Mouse (Mus musculus): ENCODE results near the gene Fstl4.

Fstl4 gene

DNA sequence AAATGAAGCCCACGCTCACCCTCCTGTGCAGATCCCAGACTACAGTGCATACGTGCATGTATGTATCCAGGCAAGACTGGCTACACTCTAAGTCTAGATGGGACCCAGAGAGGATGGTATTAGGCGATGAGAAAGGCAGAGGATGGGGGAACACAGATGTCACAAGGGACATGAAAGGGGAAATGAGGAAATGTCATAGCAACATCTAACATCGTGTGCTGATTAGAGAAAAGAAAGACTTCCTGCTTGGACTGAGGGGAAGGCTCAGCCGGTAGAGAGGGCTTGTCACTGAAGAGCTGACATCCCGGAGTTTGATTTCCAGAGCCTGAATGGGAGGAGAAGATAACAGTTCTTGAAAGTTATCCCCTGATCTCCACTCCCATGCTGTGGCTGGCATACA, 150.0 kb downstream of the Fstl4 start:
- no peak for DNase-seq (ENCODE audit: low read depth)

DNA sequence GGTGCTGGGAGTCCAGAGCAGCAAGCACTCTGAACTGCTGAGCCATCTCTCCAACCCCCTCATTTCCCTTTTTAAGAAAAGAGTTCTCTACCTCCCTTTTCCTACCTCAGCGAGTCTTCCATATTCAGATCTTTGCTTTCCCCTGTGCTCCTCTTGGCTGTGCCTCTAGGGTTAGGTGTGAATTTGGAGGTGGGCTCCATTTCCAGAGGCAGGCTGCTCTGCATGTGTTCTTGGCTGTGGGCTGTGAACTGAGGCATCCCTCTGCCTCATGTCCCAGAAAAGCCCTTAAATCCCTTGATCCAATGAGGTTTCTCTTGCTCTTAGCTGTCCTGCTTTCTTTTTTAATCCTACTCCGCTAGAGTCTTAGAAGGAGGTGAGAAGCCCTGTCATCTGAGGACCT, 151.2 kb downstream of the Fstl4 start:
- no peak for DNase-seq (ENCODE audit: low read depth)

- DNase-seq (ENCODE audit: low read depth): no peak
Measured at GRCm38 (mm10) chr11:52919231-52919960, 155.0 kb downstream of the Fstl4 start.

GRCm38 (mm10) chr11:52924196-52924595, 159.8 kb downstream of the Fstl4 start:
- DNase-seq (ENCODE audit: low read depth): peak; percentile 56

- no peak for DNase-seq (ENCODE audit: low read depth)
Measured at GRCm38 (mm10) chr11:52928321-52928720, 163.9 kb downstream of the Fstl4 start.

DNA sequence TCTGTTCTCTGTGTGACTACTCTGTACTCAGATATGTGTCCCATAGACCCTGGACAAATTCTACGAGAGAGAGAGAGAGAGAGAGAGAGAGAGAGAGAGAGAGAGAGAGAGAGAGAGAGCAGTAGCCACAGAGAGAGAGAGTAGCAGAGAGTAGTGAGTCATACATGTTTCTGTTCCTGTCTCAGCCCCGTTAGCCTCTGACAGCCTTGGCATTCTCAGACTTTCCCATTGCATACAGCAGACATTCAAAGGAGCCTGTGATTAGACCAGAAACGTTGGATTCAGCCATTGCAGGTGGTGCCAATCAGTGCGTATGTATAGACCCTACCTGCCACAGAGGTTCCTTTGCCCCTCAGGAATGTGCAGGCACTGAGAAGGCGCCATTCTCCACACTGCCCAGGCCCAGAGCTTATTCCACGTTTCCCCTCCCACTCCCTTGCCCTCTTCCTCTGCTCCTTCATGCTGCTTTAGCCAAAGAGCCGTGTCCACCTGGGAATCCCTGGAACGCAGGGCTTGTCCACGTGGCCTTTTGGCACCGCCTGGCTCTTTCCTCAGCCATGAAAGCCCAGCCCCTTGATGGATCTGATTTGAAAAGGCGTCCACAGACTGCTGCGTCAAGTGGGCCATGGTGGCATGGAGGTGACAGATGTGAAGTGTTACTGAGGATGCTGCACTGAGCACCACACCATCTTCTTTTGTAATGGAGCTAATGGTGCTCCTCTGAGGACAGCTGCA, 175.1 kb downstream of the Fstl4 start:
- DNase-seq (ENCODE audit: low read depth): no peak

GRCm38 (mm10) chr11:52942967-52943366, 178.5 kb downstream of the Fstl4 start:
- no peak for DNase-seq (ENCODE audit: low read depth)

GRCm38 (mm10) chr11:52954995-52955394, 190.6 kb downstream of the Fstl4 start:
- no peak for DNase-seq (ENCODE audit: low read depth)

DNA sequence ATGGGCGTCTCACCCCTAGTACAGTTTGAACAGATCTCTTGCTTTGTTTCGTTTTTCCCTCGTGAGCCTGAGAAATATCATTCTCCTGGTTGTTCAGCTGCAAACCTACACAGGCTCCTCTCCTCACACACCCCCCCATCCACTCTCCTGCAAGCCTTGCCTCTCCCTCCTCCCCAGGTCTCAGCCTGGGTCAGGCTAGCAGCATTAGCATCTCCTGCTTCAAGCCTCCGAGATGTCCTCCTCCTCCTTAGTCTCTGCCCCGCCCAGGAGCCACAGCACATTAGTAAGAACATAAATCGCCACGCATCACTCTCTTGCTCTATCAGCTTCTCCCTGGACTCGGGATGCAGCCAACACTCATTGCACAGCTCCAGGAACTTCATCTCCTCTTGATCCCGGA, 204.4 kb downstream of the Fstl4 start:
- DNase-seq (ENCODE audit: low read depth): no peak

- no peak for DNase-seq (ENCODE audit: low read depth)
Measured at GRCm38 (mm10) chr11:52970396-52970795, 206.0 kb downstream of the Fstl4 start.

GRCm38 (mm10) chr11:52986986-52987385, 222.6 kb downstream of the Fstl4 start:
- DNase-seq (ENCODE audit: low read depth): no peak

DNA sequence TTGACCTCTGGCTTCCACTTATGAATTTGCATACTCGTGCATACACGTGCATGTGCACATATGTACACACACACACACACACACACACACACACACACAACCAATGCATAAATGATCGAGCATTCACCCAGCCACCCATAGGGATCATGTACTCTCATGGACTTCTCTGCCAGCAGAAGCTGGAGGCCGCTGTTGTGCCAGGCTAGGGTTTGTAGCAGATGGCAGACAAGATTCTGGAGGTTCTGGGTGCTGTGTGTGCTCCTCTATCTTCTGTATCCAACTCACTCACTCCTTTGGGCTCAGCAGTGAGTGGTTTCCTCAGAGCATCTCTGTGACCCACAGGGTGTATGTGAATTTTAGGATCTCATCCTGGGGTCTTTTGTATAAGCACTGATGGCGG, 230.3 kb downstream of the Fstl4 start:
- no peak for DNase-seq (ENCODE audit: low read depth)

DNA sequence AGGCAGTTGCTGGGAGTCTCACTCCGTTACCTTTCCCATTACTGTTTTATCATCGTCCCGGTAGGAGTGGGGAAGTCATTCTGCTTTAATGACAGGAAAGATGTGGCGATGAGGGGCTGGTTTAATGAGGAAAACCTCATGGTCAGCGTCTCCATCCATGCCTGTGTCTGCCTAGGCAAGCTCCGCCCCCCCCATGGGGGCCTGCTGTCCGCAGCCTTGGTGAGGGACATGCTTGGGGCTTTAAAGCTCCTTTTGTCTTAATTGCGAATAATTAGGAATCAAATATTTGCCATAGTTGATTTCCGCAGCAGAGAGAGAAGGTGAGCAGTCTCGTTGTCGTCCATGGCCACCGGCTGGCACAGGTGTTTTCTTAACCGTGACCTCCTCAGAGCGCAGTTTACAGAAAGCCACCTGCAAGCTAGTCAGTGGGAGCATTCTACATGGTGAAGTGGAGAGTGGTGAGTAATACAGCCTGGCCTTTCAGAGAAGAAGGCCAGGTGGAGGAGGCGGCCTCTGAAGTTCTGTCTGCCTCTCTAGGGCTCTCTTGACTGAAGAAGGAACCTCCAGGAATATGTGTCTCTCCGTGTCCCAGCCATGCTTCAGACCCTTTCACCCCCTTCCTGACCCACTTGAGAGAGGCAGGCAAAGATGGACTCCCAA, 232.1 kb downstream of the Fstl4 start:
- no peak for DNase-seq (ENCODE audit: low read depth)

DNA sequence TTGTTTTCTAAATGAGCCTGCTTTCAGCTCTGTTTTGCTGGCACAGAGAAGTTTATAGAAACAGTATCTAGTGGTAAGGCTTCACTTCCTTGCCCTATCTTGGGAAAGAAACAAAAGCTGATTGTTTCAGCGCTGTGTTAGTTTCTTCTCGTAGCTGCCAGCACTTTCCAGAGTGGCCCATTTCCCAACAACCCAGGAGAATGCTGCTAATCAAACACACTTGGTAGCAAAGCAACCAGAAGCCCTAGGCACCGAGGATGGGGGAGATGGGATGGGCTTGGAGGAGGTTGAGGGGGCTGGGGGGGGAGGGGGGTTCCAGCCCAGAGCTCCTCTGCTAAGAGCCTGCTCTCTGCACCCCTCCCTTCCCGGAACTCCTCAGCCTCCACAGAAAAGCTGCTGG, 233.0 kb downstream of the Fstl4 start:
- DNase-seq (ENCODE audit: low read depth): peak; percentile 42

- no peak for DNase-seq (ENCODE audit: low read depth)
Measured at GRCm38 (mm10) chr11:53000226-53000625, 235.8 kb downstream of the Fstl4 start.

GRCm38 (mm10) chr11:53003361-53003760, 238.9 kb downstream of the Fstl4 start:
- DNase-seq (ENCODE audit: low read depth): no peak

DNA sequence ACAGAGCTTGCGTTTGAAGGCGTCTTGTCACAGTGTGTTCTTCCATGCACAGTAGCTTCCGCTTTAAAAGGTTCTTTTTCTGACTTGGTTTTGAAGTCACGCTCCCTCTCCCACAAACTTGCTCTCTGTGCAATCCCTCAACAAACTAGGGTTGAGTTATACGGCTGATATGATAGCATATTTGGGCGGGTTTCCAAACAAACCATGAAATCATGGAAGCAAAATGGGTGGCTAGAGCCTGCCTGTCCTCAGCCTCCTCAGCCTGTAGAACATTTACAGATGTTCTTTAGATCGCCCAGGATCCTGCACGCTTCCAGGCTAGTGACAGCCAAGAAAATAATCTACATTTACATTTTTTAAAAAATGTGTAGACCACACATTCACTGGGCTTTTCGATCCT, 239.4 kb downstream of the Fstl4 start:
- no peak for DNase-seq (ENCODE audit: low read depth)

- DNase-seq (ENCODE audit: low read depth): no peak
Measured at GRCm38 (mm10) chr11:53009597-53009996, 245.2 kb downstream of the Fstl4 start.

GRCm38 (mm10) chr11:53011996-53012505, 247.6 kb downstream of the Fstl4 start:
- no peak for DNase-seq (ENCODE audit: low read depth)

GRCm38 (mm10) chr11:53013906-53014305, 249.5 kb downstream of the Fstl4 start:
- DNase-seq (ENCODE audit: low read depth): no peak

DNA sequence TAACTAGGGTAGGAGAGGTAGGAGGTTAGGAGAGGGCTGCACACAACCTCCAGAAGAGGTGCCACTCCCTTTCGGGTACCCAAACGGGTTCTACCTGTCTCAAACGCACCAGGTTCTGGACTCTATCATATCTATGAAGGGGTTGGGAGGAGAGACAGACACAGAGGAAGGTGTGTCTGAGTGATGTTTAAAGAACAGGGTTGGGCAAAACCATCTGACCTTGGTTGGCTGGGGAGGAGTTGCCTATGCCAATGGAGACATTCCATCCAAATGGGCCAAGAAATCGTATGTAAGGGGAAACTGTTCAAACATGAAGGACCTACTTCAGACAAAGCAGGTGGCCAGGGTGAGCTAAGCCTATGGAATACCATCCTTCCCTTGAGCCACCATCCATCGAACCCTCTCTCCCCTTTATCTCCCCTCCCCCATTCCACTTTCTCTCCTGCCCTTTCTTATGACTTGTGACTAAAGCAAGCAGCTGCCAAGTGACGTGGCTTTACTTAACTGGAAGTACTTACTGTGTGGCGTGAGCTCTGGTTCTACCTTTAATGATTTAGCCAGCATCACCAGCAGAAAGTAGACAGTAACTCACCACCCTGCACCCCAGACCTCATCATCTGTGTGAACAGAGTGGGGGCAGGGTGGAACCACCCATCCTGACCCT, 252.1 kb downstream of the Fstl4 start:
- no peak for DNase-seq (ENCODE audit: low read depth)

DNA sequence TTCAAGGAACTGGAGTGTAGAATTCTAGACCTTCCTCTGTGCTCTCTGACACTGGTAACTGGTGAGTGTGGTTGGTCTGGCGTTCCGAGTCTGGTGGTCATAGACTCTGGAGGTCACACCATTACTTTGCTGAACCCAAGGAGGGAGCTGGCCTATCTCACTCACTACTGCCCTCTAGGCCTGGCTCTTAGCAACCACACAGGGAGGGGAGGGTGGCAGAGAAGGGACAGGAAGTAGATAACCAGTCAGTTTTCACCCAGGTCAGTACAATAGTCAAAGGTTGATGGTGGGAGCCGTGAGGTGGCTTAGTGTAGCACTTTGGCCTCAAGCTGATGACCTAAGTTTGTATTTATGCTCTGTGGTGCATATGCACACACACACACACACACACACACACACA, 255.1 kb downstream of the Fstl4 start:
- no peak for DNase-seq (ENCODE audit: low read depth)

Measured in fibroblast of lung, adult 2 months (primary cell).